Mouse (Mus musculus) activated CD4-positive, CD25-positive, alpha-beta regulatory T cell, adult 4 months (primary cell): ENCODE results near the gene Mlip. TPM values are rescaled to one million over a fixed set of nuclear protein-coding genes. Genes with fewer than 3 reads are reported as not detected.
"Not testable (repeated sequence)": the region's sequence is repeated elsewhere in the genome, so short reads cannot be mapped to it uniquely, and the experiment has no call there.

ENCODE experiments used
- ATAC-seq: one replicate; pipeline ENCODE4 v1.8.0; 2017
- polyA plus RNA-seq, 2 experiments: library from polyadenylated mRNA; unstranded; fragments of 100-300 nt; shearing (Covaris generic); gene quantifications; one replicate each; pipeline ENCODE4 v1.2.1; 2017

Gene Mlip
- polyA plus RNA-seq, 2 experiments from 2014 or later: 0.15 TPM; not detected in 1

DNA sequence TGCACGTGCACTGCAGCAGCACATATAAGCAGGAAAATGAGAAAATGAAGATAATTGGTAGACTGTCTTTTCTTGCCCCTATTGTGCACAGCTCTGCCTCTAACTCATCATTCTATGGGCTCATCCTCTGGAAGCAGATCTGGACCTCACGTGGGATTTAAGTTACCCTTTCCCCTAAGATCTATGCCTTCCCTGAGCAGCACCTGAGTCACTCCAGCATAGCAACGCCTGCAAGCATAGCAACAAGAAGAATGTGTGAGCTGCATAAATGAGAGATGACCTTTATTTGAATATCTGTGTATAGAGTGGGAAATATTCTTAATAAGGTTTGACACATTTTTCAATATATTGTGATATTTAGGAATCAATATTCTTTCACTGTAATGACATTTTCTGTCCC lies 176.9 kb downstream of the Mlip start:
- no peak for ATAC-seq

DNA sequence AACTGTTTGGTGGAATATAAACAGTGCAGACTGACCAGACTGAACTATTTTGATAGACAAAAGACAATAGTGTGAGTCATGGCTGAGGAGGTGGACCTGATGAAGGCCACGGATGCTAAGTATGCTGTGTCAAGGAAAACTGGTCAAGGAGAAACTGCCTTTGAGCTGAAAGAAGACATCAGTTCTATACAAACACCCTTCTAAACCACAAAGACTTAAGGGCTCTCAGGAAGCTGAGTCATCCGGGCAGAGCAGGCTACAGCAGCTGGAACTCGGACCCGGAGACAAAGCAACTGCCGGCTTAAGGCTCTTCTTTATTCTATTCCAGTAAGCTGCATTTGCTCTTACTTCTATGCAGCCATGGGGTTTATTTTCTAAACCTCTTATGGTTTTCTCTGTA lies 180.7 kb downstream of the Mlip start:
- no peak for ATAC-seq

DNA sequence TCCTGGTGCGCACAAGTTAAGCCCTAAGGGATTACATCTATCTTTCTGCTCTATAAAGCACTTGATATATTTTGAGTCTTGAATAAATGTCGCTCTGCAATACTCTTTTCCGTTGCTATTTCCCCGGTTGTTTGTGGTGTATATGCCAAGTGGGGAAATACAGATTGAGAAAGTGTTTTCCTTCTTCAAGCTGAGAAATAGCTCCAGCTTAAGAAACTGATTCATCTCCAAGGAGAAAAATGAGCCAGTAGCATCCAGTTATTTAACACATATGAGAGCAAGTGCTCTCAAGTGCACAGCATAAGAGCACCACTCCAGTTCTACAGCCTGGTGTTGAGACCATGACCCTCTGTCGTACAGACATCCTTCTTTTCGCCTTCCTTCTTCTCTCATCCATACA lies 186.9 kb downstream of the Mlip start:
- no peak for ATAC-seq

DNA sequence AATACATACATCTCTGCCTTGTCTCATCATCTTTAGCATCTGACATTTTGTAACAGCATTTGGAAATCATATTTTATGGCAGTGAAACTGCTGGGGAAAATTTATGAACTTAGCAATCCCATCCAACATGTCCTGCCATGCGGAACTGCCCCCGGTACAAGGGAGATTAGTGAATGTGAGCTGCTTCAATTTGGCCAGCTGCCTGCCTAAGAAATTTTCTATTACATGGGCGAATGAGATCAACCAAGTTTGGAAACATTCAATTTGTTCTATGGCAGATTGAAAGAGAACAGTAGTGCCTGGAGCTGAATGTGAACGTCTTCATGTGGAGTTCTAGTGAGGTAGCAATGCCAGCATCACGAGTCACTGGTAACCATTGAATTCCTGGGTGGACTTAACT lies 191.0 kb downstream of the Mlip start:
- no peak for ATAC-seq

DNA sequence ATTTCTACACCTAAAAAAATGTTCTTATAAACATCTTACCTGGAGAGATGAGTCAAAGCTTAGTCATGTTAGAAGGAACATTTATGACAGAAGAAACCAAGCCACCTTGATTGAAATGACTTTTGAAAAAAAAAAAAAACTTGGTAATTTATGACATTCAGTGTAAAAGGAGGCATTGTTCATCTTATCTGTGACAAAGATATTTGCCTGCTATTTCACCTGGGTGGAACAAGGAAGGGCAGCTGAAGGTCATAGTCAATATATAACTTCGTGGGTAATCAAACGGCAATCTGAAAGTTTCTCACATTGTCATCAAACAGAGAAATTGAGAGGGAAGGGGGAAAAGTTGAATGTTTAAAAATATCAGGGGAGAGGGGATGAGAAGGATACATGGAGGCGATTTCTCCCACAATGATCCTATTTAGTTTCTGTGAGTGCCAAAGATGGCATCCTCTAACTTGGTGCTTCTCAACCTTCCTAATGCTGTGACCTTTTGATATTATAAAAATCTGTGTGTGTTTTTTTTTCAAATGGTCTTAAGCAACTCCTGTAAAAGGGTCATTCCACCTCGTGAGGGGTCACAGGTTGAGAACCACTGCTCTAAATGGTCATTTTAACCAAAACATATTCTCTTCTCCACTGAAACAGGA lies 192.4 kb downstream of the Mlip start:
- ATAC-seq: no peak

DNA sequence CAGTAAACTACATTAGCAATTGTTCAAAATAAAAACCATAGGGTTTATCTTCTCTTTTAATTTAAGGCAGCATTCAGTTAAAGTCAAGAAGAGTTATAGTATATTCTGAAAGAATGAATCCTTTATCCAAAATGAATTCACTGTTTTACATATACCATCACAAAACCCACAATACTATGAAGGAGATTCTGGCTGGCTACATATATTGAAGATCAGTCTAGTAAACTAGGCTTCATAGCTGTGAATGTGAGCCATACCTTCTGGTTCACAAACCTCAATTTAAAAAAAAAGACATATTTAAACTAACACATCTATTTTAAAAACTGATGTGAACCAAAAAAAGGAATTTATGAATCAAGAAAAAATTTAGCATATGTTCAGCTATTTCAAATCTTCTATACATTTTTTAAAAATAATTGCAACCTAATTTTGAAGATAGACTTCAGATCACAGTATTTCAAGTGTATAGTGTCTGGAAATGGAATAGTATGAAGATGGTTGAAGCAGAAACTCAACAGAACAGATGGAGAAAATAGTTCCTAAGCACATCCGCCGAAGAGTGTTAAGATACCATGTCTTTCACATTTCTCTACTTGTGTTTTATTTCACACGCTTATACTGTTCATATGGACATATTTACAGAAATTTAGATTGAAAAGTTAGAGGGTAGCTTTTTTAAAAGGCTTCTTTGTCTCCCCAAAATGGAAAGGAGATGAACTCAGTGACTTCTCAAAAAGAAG lies 204.1 kb downstream of the Mlip start:
- no peak for ATAC-seq

DNA sequence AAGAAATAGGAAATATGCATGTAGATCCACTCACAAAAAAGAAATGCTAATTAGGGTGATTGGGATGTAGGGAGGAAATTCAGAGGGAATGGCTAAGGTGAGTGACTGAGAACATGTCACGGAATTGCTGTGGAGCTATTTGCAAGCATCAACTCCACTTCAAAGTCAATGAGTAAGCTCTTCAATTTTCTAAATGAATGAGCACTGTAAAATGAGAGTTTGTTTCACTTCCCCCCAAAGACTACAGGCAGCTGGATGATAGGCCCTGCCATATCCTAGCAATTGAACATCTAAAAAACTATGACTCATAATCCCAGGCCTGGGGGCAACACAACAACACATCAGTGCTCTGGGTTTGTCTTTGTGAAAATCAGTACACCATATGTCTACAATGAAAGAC lies 233.0 kb downstream of the Mlip start:
- no peak for ATAC-seq

DNA sequence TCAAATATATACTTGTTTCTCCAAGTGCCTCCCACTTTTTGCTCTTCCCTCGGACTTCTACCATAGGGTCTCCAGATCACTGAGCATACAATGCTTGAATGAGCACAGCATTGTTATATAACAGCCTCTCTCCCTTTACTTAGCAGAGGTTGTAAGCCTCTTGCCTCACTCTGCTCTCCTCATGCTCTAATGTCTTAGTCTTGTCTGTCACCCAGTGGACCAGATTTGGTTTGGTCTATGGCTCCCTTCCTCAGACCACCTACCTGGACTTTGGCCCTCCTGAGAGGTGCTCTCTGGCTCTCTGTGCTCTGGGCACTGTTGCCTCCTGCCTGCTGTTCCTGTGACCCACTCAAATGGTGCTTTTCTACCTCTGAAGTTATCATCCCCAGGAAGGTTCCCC lies 255.9 kb downstream of the Mlip start:
- ATAC-seq: no peak

DNA sequence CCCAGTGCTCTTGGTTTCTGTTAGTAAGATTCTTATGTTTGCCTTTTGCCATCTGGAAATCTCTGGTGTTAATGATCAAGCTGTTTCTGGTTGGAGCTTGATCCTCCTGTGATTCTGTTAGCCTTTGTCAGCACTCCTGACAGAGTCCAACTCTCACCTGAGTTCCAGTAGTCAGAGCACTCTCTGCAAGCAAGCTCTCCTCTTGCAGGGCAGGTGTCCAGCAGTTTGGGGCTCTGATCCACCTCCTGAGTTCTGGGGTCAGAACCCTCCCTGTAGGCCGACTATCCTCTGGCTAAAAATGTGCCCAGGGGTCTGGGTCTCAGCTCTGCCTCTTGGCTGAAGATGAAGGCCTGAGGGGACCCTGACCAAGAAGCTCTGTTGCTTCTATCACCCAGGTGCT lies 269.5 kb downstream of the Mlip start:
- ATAC-seq: not testable (repeated sequence)

DNA sequence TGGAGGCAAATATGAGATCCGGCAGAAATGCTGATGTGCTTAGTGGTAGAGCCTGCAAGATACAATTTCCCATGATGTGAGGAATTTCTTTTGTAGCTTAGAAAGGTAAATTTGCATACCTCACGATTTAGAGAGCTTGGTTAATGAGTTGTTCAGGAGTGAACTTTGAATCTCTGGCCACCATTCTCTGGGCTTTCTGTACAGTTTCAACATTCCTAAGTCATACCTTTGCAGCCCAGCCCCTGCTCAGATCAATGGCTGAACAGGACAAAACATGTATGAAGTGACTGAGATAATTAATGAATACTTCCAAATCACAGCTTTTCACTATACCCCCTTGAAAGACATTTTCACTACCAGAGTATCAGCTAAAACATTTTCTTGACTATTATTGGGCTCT lies 281.1 kb downstream of the Mlip start:
- no peak for ATAC-seq

DNA sequence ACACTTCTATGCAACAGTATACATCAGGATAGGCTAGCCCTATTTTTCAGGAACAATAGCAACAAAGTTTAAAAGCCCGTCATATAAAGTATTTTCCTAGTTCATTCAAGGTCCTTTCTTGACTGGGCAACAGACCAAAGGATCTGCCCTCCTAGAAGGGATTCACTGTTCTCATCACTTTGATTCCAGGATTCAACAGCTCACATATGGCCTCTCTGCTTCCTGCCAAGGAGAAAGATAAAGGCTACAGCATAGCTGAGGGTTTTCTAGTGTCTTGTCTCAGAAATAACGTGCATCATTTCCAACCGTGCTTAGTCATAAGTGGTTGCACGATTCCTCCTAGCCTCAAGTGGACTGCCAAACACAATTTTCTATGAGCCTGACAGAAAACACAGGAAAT lies 296.2 kb downstream of the Mlip start:
- ATAC-seq: no peak

DNA sequence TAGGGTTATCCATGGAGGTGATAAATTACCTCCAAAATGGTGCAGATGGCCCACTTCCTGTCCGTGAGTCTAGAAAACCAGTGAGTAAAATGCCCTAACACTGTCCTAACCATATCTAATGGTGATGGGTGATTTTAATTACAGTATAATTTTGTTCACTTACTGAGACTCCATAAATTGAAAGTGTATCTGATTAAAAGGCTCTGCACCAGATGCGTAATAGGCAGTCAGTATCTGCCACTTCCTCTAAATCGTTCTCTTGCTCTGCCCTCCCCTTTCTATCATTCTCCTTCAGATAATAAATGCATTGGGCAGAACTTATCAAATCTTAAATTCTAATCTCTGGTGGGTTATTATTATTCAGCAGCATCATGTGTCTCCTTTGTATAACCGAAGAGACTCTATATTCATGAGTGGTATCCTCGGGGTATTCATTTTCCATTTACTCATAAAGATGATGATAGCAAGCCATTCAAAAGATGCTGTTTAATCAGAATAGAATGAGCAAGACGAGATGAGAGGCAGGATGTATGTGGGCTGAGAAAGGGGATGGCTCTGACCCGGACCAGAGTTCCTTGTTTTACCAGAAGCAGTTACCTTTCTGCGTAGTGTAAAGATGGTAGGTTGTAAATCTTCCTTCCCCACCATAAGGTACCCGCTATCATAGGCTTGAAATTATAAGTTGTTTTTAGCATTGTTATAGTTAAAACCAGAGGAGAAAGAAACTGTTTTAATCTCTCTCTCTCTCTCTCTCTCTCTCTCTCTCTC lies 298.2 kb downstream of the Mlip start:
- ATAC-seq: no peak

Other genes starting within 250 kb of the Mlip start
- 1 to 10 TPM; 2.2 to 3.6 TPM for gene Lrrc1, start 191.9 kb upstream of the Mlip start, polyA plus RNA-seq